8 mouse cellular contexts compared by ENCODE assay signal in the genomic region with DNA sequence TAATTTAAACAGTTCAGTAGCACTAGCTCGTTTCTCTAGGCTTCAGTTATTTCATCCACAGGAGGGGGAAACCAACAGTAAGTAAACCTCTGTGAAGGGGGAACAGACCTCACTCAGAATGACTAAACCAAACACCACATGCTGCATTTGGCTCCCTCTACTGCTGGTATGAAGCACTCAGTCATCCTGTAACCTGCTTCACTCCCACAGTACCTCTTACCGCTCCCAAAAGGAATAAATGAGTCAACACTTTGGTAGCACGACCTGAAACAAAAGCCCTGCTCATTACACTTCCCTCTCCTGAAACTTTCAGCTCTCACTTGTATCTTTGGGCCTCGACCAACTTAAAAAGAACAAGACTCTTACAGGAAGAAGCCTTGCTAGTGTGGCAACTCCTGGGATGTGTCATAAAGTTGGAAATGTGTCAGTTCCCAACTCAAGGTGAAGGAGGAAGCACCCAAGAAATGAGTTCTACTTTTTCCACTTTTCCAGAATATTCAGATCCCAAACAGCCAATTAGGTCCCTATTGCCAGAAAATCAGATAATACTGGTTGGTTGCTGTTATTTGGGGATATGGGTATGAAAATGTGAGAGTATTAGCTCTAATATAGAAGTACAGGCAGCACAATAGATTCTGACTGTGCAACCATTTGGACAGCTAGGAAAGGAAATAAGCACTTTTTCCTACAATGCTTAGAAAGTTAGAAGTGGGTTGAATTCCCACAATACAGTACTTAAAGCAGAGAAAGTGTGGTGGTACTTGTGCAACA. TPM values are rescaled to one million over a fixed set of nuclear protein-coding genes. Genes with fewer than 3 reads are reported as not detected.
DNase-seq lines count a peak whose midpoint lies in the region.

No protein-coding gene starts in this region.

- DNase-seq in adrenal gland, adult 2 months: peak; percentile 37
- no peak for DNase-seq in adrenal gland, postnatal 25 days
- peak; percentile 24 for DNase-seq in kidney, adult 9 months
- DNase-seq in kidney, postnatal 10 days: no peak
- peak; percentile 28 to 45 for DNase-seq in cerebellum, postnatal 36 days
- DNase-seq in left cerebral cortex, postnatal 4 days: peak; percentile 14
- DNase-seq in spleen, adult 18-20 months: no peak
- no peak for DNase-seq in kidney, adult 8-10 months

- intact Hi-C loops in left cerebral cortex, postnatal 4 days (cut with DNase I): loop anchor here (5.0 kb wide), 1 partner anchor 437 kb away; no protein-coding TSS in a partner anchor

RNA-seq across cellular contexts. Expression of gene Rad52, which starts 21.9 kb away (rescaled TPM):
- 10 to 100 TPM; 14.0 to 15.1 TPM for total RNA-seq in adrenal gland, adult 2 months (2021)
- polyA plus RNA-seq in adrenal gland, adult 2 months (2012; rRNA removed): 16.5 and 25.9 TPM in 2 replicates
- 18.2 and 20.8 TPM in 2 replicates for total RNA-seq in adrenal gland, postnatal 25 days (2021)
- 10 to 100 TPM; 25.6 to 27.1 TPM for total RNA-seq in left cerebral cortex, postnatal 4 days (2021)

Comparison
In these comparisons a context has a peak if more than half of its experiments do, and no peak if none do; other contexts are left out.
1. DNase-seq: peak in adrenal gland, adult 2 months (single experiment), kidney, adult 9 months (single experiment), cerebellum, postnatal 36 days (2 of 2) and left cerebral cortex, postnatal 4 days (single experiment); none in adrenal gland, postnatal 25 days (single experiment), kidney, postnatal 10 days (single experiment), spleen, adult 18-20 months (0 of 2) and kidney, adult 8-10 months (0 of 2).